Mouse (Mus musculus): Measurements from ENCODE around the gene Bcl2l15.
"Not testable (repeated sequence)": the region's sequence is repeated elsewhere in the genome, so short reads cannot be mapped to it uniquely, and the experiment has no call there.

Bcl2l15 gene

DNA sequence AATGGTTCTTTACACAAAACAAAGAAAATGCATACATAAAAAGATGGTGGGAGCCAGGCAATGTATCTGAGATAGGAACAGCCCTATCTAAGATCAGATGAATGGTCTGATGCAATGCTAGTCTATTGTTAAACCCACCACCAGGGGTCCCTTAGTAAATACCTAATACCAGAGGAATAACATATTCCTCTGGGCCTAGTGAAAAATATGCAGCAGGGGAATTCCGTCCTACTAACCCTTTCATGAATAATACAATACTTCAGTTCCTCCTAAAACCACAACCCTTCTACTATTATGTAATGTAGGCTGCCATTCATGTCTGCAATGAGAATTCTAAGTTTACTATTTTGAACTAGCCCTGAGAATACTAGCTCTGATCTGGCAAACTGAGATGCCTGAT lies 1.7 kb upstream of the Bcl2l15 start:
- peak in 1 of 2 experiments; percentile 30 for DNase-seq (ENCODE audit: inconsistent age in 2 of 2, low spot score in 1 of 2)

DNA sequence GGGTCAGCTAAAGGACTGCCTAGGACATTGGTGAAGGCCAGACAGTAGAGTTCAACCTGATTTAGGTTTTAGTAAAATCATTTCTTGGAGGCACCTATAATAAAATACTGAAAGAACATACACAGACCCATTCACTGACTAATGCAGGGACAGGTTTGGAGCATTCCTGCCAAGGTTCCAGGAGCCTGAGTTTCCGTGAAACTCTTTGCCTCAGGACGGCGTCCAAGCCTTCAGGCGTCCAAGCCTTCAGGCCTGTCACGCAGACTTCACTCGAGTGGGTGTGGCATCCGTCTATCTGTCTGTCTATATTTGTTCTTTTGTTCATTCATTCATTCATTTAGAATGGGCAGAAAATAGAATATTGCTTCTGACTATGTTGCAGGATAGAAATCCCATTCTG lies 1.3 kb upstream of the Bcl2l15 start:
- no peak for DNase-seq (ENCODE audit: inconsistent age in 2 of 2, low spot score in 1 of 2)

DNA sequence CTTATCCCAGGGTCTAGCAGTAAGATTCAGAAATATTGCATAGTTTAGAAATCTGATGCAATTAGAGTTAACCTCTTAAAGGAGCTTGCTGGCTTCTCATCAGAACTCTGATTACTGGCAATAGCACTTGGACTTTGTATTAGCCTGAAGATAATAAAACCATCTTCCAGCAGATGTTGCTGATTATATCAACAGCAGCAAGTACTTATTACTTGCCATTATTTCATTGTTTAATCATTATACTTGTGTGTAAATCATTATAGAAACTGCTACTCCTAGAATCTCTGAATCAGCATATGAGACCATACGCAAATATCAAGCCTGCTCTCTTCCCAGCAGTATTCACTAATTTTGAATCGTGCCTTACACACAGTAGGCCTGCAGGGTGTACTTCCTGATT lies 1.6 kb downstream of the Bcl2l15 start:
- no peak for DNase-seq (ENCODE audit: inconsistent age in 2 of 2, low spot score in 1 of 2)

DNA sequence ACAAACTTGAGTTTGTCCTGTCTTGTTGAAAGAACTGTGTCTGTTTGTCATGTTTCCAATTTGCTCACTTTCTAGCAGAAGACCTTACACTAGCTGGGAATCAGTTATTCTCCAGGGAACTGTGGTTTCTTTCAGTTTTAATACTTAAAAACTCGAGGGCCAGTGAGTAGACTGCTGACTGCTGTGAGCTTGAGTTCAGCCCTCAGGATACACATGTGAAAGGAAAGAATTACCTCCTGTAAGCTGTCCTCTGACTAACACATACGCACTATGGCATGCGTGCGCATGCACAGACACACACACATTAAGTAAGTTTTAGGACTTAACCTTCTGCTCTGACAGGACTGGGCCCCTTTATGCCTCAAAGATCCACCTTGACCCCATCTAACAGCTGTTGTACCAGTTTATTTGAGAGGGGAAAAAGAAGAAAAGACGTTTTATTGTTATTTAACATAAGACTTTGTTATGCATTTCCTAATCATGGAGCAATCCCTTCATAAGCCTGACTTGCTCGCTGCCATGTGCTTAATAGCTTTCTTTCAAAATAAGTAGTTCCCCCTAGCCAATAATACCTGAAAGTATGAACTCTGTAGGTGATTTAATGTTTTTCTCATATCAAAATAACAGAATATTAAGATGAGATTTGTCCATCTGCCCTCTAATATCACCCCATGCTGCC lies 3.0 kb downstream of the Bcl2l15 start:
- no peak for DNase-seq (ENCODE audit: inconsistent age in 2 of 2, low spot score in 1 of 2)

DNA sequence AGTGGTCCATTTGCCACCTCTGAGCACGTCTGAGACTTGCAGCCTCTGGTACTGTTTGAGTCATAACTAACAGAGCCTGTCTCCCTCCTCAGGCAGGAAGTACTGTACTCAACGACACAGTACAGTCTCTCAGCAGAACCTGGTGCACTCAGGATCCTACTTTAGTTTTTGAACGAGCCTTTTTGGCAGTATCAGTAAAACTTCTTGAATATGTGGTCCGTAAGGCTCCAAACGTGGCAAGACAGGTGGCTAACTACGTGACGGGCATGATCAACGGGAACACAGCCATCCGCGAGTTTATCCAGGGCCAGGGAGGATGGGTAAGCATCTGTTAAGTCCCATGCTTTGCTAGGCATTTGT lies 3.5 kb downstream of the Bcl2l15 start:
- DNase-seq (ENCODE audit: inconsistent age in 2 of 2, low spot score in 1 of 2), result no peak

DNA sequence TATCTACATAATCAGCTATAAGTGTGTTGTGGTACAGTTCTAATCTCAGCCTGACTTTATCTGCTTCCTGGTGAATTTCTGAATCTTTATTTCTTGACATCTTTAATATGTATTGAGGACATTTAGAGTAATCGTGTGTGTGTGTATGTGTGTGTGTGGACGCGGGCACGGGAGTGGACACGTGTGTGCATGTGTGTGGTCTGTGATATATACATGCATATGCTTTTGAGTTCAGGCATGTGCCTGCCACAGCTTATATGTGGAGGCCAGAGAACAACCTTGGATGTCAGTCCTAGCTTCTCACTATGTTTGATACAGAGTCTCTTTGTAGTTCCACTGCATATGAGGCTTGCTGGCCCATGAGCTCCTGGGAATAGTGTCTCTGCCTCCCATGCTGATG lies 4.1 kb downstream of the Bcl2l15 start:
- DNase-seq (ENCODE audit: inconsistent age in 2 of 2, low spot score in 1 of 2), result no peak

DNA sequence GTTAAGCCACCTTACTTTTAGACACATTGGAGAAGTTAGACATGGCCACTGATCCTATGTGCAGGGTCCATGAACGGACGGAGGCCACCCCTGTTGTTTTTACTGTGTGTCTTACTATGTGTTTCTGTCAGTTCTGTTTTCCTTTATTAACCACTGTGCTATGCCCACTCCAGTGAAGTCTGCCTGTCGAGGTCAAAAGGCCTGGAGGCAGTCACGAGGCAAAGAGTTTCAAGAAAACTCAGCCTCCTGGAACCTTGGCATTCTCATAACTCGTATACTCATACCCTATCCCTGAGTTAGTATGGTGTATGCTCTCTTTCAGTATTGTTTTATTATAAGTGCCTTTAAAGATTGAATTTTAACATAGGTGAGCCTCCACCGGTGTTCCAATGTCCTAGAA lies 7.3 kb downstream of the Bcl2l15 start:
- DNase-seq (ENCODE audit: inconsistent age in 2 of 2, low spot score in 1 of 2), result no peak

DNA sequence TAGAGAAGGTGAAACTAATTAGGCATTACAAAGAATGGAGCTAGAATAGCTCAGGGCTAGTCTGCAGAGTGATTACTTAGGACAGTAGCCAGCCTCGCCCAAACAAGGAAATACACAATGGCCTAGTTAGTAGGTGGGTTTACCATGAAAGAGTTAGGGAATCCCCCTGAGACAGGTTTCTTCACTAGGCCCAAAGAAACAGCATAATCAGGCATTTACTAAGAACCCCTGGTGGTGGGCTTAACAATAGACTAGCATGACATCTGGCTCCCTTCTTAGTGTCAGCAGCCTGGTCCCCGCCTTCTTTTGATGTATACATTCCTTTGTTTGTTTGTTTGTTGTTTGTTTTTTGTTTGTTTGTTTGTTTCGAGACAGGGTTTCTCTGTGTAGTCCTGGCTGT lies 7.8 kb downstream of the Bcl2l15 start:
- not testable (repeated sequence) for DNase-seq (ENCODE audit: inconsistent age in 2 of 2, low spot score in 1 of 2)

DNA sequence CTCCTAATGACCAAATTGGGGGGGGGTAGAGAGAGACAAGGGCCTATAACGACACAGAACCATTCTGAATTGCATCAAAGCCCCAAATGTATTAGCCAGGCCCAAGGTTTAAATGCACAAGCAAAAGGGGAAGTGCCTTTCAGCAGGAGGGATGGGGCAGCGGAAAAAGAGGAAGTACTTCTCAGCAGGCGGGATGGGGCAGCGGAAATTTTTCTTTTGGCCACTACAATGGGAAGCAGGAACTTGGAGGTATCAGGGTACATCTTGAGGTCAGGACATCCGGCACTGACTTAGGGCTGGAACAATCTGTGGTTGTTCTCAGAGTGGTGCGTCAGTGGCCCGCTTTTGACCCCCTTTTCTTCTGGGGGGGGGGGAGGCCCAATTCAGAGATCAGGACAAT lies 8.5 kb downstream of the Bcl2l15 start:
- DNase-seq (ENCODE audit: inconsistent age in 2 of 2, low spot score in 1 of 2), result not testable (repeated sequence)

DNA sequence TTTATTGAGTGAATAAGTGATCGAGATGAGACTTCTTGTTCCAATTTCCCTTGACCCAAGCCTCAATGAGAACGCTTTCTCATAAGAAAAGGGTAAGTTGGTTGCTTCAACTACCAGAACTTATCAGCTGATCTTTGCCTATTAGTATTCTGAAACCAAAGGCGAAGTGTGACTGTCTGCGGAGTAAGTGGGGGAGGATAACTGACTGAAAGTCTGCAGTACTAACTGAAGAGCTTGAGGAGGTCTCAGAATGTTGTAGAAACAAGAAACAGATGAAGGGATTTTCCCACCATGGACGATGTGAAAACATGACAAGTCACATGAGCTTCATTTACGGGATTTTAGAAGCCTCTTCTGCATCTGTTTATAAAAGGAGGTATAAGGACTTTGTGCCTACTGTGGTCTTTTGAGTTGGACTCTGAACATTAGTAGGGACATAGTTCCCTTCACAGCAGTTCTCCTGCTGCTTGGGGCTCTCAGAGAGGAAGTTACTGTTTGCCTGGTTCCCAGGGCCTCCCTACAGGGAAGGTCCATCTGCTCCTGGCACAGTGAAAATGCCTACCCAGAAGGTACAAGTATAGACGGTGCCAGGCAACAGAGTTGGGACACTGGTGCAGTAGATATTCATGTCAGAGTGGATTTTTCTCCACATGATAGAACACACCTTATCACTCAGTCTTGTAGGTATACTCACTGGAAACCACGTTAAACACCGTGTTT lies 18.4 kb downstream of the Bcl2l15 start:
- DNase-seq (ENCODE audit: inconsistent age in 2 of 2, low spot score in 1 of 2), result no peak

DNA sequence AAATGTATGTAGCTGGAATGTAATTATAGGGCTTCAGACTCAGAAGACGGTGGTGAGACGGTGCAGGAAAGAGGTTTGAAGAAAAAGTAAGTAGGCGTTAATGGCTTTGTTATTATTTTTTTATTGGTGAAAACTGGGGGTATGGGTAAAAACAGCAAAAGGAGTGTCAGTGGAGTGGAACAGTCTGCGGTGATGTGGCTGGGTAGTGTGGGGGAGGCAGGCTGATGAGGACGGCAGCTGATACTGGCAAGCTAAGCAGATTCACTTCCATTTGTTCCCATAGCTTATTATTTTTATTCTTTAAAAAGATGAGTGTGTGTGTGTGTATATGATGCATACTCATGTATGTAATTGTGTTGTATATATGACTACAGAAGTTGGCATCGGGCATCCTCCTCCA lies 19.1 kb downstream of the Bcl2l15 start:
- no peak for DNase-seq (ENCODE audit: inconsistent age in 2 of 2, low spot score in 1 of 2)

DNA sequence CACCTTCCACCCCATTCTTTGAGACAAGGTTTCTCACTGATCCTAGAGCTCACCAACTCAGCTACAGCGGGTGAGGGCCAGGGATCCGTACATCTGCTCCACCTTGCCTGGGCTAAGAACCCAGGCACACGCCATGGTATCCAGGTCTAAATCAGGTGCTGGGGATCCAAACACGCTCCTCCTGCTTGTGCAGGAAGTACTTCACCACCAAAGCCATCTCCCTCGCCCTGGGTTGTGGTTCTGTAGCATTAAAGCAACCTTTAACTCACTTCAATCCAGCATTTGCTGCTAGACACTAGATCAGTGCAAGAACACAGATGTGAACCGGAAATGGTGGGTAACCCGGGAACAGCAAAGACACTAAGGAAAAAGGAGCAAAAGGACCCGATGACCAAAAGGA lies 19.5 kb downstream of the Bcl2l15 start:
- DNase-seq (ENCODE audit: inconsistent age in 2 of 2, low spot score in 1 of 2), result no peak

DNA sequence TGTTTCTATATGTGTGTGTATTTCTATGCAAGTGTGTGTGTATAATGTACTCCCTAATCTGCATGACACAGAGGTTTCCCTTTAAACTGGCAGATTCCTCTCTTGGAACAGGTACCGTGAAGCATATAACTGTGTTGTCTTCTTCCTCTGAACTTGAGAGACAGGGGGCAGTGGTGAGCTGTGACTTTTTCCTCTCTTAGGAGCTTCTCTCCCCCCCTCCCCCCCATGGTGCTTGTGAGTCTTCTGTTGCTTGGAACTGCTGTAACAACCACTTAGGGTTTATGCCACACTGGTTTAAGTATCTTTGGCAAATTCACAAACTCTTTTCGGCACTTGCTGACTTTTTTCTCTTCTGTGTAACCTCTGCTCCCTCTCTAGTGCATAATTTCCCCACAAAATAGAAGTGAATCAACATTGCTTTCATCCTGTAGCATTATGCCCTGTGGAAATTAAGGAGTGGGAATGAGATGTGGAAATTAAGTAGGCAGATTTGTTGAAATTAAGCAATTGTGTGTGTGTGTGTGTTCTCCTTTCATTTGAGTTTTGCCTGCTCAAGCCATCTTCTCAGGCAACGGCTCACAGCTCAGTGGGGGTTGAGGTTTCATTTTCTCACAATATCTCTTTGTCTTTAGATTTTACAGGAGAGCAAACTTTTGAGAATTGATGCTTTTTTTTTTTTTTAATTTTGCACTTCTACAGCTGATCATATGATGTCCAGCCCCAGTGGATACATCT lies 20.3 kb downstream of the Bcl2l15 start:
- DNase-seq (ENCODE audit: inconsistent age in 2 of 2, low spot score in 1 of 2), result peak; percentile 18 to 74

DNA sequence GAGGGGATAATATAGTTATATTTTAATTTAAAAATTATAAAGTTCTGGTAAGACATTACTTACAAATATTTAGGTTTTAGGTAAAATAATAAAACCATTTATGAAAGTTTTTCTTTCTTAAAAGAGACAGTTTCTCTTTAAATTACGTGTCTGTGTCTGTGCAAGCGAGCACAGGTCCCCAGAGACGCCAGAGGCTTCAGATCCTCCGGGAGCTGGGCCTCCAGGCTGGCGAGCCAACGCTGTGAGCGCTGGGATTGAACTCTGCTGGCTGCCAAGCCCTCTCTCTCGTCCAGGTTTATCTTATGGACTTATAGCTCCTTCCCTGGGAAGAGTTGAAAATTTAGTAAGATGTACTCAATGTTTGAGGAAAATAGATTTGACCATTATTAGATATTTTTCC lies 21.4 kb downstream of the Bcl2l15 start:
- DNase-seq (ENCODE audit: inconsistent age in 2 of 2, low spot score in 1 of 2), result no peak

DNA sequence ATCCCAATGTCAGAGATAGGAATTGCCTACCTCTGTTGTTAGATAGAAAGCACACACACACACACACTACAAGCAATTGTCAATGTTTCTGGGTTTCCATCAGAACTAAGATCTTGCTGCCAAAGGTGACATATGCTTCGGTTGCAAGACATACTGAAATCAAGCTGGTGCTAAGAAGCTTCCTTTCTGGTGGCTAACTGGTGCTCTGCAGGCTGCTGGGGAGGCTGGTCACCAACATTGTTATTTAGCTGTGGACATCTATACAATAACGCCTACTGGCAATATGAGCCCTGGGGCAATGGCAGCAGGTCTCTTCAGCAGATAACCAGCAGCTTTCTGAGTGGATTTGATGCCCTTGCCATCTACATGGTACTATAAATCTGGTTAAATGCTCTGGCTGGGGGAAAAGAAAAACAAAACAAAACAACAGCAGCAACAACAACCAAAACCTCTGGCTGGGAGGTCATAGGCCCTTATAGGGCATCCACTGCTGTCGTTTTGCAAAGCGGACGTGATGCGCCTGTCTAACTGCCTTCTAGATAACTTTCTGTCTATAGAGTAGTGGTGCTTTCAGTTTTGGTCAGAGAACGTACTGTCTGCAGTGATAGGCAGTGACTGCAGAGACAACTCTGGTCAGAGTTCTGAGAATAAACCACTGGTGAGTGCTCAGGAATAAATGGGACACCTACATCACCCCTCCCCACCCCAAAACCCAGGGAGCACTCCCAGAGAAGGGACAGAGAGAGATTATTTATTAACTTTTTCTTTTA lies 24.8 kb downstream of the Bcl2l15 start:
- DNase-seq (ENCODE audit: inconsistent age in 2 of 2, low spot score in 1 of 2), result no peak

DNA sequence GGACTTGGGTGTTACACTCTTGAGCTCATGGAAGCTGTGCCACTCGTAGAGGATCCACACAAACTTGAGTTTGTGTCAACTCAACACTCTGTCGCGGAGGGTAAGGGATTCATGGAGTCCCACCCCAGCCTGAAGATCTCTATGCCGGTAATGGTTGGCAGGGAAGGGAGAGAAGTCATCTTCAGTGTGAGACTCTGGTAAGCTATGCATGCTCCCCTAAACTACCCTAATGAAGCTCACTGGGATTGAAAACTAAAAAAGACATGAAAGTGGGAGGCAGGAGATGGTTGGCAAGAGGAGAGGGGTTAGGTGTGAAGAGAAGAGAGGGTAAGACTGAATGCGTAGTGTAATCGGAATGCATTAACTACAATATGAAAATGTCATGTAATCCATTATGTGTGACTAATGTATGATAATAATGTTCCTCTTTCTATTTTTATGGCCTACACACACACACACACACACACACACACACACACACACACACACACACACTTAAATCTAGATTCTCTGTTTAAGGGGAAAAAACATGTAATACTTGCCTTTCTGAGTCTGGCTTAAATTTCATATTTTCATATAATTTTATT lies 25.7 kb downstream of the Bcl2l15 start:
- no peak for DNase-seq (ENCODE audit: inconsistent age in 2 of 2, low spot score in 1 of 2)

DNA sequence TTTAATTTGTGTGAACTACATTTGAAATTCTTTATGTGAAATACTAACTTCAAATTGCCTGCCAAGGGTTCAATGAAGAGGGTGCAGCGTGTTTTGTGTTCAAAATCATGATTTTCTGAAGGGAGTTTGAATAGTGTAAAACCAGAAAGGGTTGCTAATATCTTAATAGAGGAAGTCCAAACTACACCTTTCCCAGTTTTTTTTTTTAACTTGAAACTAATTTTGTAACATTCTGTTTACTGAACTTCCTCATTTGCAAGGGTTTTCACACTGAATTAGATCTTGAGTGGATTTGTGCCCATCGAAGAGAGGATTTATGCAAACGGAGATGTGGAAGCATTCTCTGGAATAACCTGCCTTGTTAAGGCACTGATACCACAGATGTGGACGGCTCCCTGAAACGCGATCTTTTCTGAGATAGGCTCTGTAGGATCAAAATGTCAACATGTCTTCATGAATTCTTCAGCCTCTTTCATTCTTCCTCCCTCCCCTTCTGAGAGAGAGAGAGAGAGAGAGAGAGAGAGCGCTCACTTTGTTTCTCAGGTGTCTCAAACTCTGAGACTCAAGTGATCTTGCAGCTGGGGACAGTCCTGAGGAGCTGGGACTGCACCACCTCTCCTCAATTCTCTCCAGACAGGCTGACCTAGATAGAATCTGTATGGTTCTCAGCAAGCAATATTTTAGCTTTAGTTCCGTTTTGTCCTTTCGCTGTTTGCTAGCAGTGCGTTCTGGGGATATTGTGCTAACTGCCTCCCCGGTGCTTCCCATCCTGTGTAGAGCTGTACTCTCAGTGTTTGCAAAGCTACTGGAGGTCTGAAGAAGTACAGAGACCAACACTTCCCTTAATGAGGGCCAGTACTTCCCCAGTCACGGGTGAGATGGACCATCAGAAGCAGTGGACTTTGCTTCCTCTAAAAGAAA lies 26.7 kb downstream of the Bcl2l15 start, which contains the start of gene Ptpn22:
Gene Ptpn22 (plus strand): TSS at position 915 of the 921 bp plus-strand sequence.
- DNase-seq (ENCODE audit: inconsistent age in 2 of 2, low spot score in 1 of 2), result peak; percentile 11 to 27

DNA sequence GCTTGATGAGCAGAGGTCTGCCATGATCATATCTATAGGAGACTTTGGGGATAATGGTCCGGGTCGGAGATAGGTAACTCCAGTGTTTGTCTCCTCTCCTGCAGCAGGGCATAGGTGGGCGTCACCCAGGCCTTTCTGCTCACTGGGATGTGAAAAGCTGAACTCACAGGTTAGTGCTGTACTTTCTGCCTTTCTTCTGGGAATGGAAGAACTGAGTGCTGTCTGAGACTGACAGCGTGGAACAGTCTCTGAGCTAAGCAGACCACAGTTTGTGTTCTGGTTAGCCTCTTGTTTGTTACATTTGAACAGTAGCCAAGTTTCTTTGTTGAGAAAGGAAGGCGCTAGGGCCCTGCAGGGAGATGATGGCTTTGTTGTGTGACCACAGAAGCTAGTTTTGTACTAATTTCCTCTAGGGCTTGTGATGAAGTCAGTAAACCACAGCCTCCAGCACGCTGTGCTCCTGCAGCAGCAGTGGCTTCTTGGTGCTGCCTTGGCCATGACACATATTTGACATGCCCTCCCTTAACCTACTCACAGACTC lies 27.5 kb downstream of the Bcl2l15 start:
- peak; percentile 18 to 45 for DNase-seq (ENCODE audit: inconsistent age in 2 of 2, low spot score in 1 of 2)

DNA sequence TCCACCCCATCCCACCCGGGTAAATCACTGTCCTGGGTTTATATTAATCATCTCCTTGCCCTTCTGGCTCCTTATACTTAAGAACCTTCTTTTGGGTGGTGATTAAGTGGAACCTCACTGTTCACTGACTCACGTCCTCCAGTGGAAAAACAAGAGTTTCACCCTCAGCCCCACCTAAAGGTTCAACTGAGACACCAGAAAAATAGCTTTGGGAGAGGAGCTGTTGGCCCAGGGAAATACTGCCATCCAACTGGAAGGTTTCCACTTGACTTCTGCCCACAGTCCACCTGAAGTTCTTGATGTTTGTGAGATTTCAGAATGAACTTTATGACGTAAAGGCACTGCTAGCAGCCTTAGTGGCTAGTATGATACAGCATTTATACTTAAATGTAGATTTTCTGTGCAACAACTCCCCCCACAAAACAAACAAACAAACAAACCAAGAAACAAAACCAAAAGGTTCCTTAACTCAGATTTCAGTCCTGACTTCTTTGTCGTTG lies 30.4 kb downstream of the Bcl2l15 start:
- no peak for DNase-seq (ENCODE audit: inconsistent age in 2 of 2, low spot score in 1 of 2)

All from adrenal gland, adult (tissue).